Mouse (Mus musculus) kidney, adult 2 months (tissue): ENCODE results near the gene Rxrb.

Experiments
- CTCF ChIP-seq: fragments of 200-500 bp; conservative IDR thresholded peaks from 2 replicates; pipeline ENCODE4 v1.5.1; 2011; ENCODE audit warnings: low read depth, mild to moderate bottlenecking, control low read depth, low read length, moderate library complexity, mixed read lengths; ENCODE audit not compliant: insufficient read depth, insufficient read length
- POLR2A ChIP-seq: fragments of 200-500 bp; IDR thresholded peaks from one replicate; pipeline ENCODE4 v1.6.1; 2011; ENCODE audit warnings: low read depth, low read length, control low read depth

- TF ChIP-seq POLR2A = no peak
- TF ChIP-seq CTCF = peak; percentile 62
Observed at GRCm38 (mm10) chr17:34003426-34003825, 28.2 kb upstream of the Rxrb start.
